Mouse (Mus musculus): ENCODE data around the gene Fcgr3. TPM values are rescaled to one million over a fixed set of nuclear protein-coding genes. Genes with fewer than 3 reads are reported as not detected.

Fcgr3 gene
- polyA plus RNA-seq, 1 experiment from 2014 or later = 29.8 TPM

- Histone ChIP-seq H3K4me3 (ENCODE audit: low read depth, low read length) (peak overlapping the region; percentile 81), H3K4me1 (replicated peaks; ENCODE audit: control insufficient read depth, insufficient read depth, low read length) (peaks cover 10% of the 10 kb centered on the region; the same call in 1 of the 2 replicates), H3K9ac (ENCODE audit: low read depth, low read length) (peak overlapping the region; percentile 60), H3K27me3 (replicated peaks; ENCODE audit: control insufficient read depth, insufficient read depth, low read length) (no peaks in the 10 kb centered on the region), H3K4me2 (peak overlapping the region; percentile 86), H3K27ac (ENCODE audit: low read depth, low read length) (no peak overlapping the region; the same call in 1 of the 2 replicates), H3K36me3 (ENCODE audit: control insufficient read depth, insufficient read depth, low read length) (no peaks in the 10 kb centered on the region), H3K9me3 (ENCODE audit: control insufficient read depth, low read length) (no peaks in the 10 kb centered on the region)
- DNase-seq (ENCODE audit: low spot score) = peak; percentile 83
- peak; percentile 51 for ATAC-seq (replicated peaks; ENCODE audit: low FRiP score)
- WGBS = 9% methylated on average over 10 of the region's 10 CpGs
Observed at GRCm38 (mm10) chr1:171103179-171103840, 38.6 kb upstream of the Fcgr3 start.

GRCm38 (mm10) chr1:171102547-171103177, 37.9 kb upstream of the Fcgr3 start:
- DNase-seq (ENCODE audit: low spot score) = peak; percentile 91
- peak; percentile 86 for ATAC-seq (replicated peaks; ENCODE audit: low FRiP score)
- no peaks in the 10 kb centered on the region for H3K9me3 ChIP-seq (ENCODE audit: control insufficient read depth, low read length)
- peak overlapping the region; percentile 81 for H3K4me3 ChIP-seq (ENCODE audit: low read depth, low read length)
- H3K27me3 ChIP-seq (replicated peaks; ENCODE audit: control insufficient read depth, insufficient read depth, low read length) = no peaks in the 10 kb centered on the region
- WGBS = under 1% methylated on average over 35 of the region's 35 CpGs
- H3K9ac ChIP-seq (ENCODE audit: low read depth, low read length) = peak overlapping the region; percentile 74
- H3K4me1 ChIP-seq (replicated peaks; ENCODE audit: control insufficient read depth, insufficient read depth, low read length) = peaks cover 15% of the 10 kb centered on the region
- peak overlapping the region; percentile 70 for H3K27ac ChIP-seq (ENCODE audit: low read depth, low read length)
- H3K36me3 ChIP-seq (ENCODE audit: control insufficient read depth, insufficient read depth, low read length) = no peaks in the 10 kb centered on the region
- H3K4me2 ChIP-seq = peak overlapping the region; percentile 86

DNA sequence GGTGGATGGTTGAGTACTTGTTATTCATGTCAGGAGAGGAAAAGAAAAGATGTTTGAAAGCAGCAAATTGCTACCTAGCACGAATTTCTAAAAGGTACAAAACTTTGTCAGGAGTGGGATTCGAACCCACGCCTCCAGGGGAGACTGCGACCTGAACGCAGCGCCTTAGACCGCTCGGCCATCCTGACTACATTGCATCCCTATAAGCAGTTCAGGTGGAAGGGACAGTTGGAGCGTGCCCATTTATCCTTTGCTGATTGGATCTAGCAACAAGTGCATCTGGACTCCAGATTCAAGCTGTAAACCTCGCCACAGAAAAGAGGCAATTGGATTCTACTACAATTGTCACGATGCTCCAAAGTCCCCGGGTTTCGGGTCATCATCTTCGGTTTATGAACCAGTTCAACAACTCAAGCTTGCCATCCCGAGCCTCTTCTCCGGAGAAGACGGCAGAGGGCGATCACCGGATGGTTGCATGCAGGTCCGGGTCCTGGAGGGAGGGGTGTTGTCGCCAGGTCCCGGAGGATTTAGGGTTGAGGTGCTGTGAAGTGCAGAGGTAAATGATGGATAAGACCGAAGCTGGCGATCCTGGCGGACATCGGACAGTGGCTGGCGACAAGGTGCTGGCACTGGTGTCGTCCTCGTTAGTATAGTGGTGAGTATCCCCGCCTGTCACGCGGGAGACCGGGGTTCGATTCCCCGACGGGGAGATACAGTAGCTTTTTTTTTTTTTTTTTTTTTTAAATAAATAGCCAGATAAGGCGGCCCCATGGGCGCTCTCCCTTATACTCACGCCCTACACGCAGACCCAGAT, 37.2 kb upstream of the Fcgr3 start:
- H3K27me3 ChIP-seq (replicated peaks; ENCODE audit: control insufficient read depth, insufficient read depth, low read length) = no peaks in the 10 kb centered on the region
- no peaks in the 10 kb centered on the region for H3K9me3 ChIP-seq (ENCODE audit: control insufficient read depth, low read length)
- WGBS = under 1% methylated on average over 39 of the region's 40 CpGs
- peaks cover 22% of the 10 kb centered on the region for H3K4me1 ChIP-seq (replicated peaks; ENCODE audit: control insufficient read depth, insufficient read depth, low read length)
- peak overlapping the region; percentile 74 for H3K9ac ChIP-seq (ENCODE audit: low read depth, low read length)
- peak overlapping the region; percentile 70; the same call in 1 of the 2 replicates for H3K27ac ChIP-seq (ENCODE audit: low read depth, low read length)
- peak overlapping the region; percentile 86 for H3K4me2 ChIP-seq
- peak overlapping the region; percentile 81 for H3K4me3 ChIP-seq (ENCODE audit: low read depth, low read length)
- no peaks in the 10 kb centered on the region for H3K36me3 ChIP-seq (ENCODE audit: control insufficient read depth, insufficient read depth, low read length)
- peak; percentile 78 for ATAC-seq (replicated peaks; ENCODE audit: low FRiP score)
- DNase-seq (ENCODE audit: low spot score) = peak; percentile 92

- no peak for ATAC-seq (replicated peaks; ENCODE audit: low FRiP score)
- DNase-seq (ENCODE audit: low spot score) = no peak
- no peak overlapping the region for H3K4me3 ChIP-seq (ENCODE audit: low read depth, low read length)
- peaks cover 27% of the 10 kb centered on the region for H3K4me1 ChIP-seq (replicated peaks; ENCODE audit: control insufficient read depth, insufficient read depth, low read length)
- peak overlapping the region; percentile 86 for H3K4me2 ChIP-seq
- H3K36me3 ChIP-seq (ENCODE audit: control insufficient read depth, insufficient read depth, low read length) = no peaks in the 10 kb centered on the region
- H3K9me3 ChIP-seq (ENCODE audit: control insufficient read depth, low read length) = no peaks in the 10 kb centered on the region
- no peak overlapping the region for H3K9ac ChIP-seq (ENCODE audit: low read depth, low read length)
- no peaks in the 10 kb centered on the region for H3K27me3 ChIP-seq (replicated peaks; ENCODE audit: control insufficient read depth, insufficient read depth, low read length)
- H3K27ac ChIP-seq (ENCODE audit: low read depth, low read length) = no peak overlapping the region
- 35% methylated on average over 2 of the region's 2 CpGs for WGBS
Observed at GRCm38 (mm10) chr1:171101033-171101432, 36.3 kb upstream of the Fcgr3 start.

GRCm38 (mm10) chr1:171097612-171098011, 32.9 kb upstream of the Fcgr3 start:
- no peaks in the 10 kb centered on the region for H3K9me3 ChIP-seq (ENCODE audit: control insufficient read depth, low read length)
- H3K4me1 ChIP-seq (replicated peaks; ENCODE audit: control insufficient read depth, insufficient read depth, low read length) = peaks cover 26% of the 10 kb centered on the region
- H3K9ac ChIP-seq (ENCODE audit: low read depth, low read length) = no peak overlapping the region
- 24% methylated on average over 2 of the region's 2 CpGs for WGBS
- ATAC-seq (replicated peaks; ENCODE audit: low FRiP score) (peak; percentile 48), DNase-seq (ENCODE audit: low spot score) (no peak)
- peak overlapping the region; percentile 32; the same call in 1 of the 2 replicates for H3K27ac ChIP-seq (ENCODE audit: low read depth, low read length)
- H3K36me3 ChIP-seq (ENCODE audit: control insufficient read depth, insufficient read depth, low read length) = no peaks in the 10 kb centered on the region
- H3K4me3 ChIP-seq (ENCODE audit: low read depth, low read length) = no peak overlapping the region
- H3K4me2 ChIP-seq = peak overlapping the region; percentile 23
- H3K27me3 ChIP-seq (replicated peaks; ENCODE audit: control insufficient read depth, insufficient read depth, low read length) = no peaks in the 10 kb centered on the region

DNA sequence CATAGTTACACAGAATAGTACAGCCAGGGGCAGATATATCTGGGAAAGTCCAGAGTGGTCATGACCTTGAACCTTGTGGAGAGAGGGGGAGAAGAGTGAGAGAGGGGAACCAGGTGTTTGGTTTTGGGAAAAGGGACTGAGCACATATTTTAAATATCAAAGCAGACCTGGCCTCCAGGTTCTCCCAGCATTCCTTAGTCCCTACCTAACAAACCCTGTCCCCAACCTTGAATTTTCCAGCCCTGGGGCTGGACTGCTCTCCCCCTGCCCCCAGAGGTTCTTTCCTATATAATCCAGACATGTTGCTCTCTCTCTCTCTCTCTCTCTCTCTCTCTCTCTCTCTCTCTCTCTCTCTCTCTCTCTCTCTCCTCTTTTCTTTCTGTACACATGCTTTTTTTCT, 32.4 kb upstream of the Fcgr3 start:
- ATAC-seq (replicated peaks; ENCODE audit: low FRiP score) = no peak

GRCm38 (mm10) chr1:171096110-171096964, 31.6 kb upstream of the Fcgr3 start:
- no peaks in the 10 kb centered on the region for H3K9me3 ChIP-seq (ENCODE audit: control insufficient read depth, low read length)
- peak overlapping the region; percentile 31 for H3K4me2 ChIP-seq
- no peaks in the 10 kb centered on the region for H3K27me3 ChIP-seq (replicated peaks; ENCODE audit: control insufficient read depth, insufficient read depth, low read length)
- H3K36me3 ChIP-seq (ENCODE audit: control insufficient read depth, insufficient read depth, low read length) = no peaks in the 10 kb centered on the region
- ATAC-seq (replicated peaks; ENCODE audit: low FRiP score) = 0 out of 2 replicates have a peak, but pooled peaks have one; percentile 37
- no peak overlapping the region for H3K9ac ChIP-seq (ENCODE audit: low read depth, low read length)
- H3K4me1 ChIP-seq (replicated peaks; ENCODE audit: control insufficient read depth, insufficient read depth, low read length) = peaks cover 24% of the 10 kb centered on the region
- H3K27ac ChIP-seq (ENCODE audit: low read depth, low read length) = no peak overlapping the region
- peak; percentile 39 for DNase-seq (ENCODE audit: low spot score)
- no peak overlapping the region for H3K4me3 ChIP-seq (ENCODE audit: low read depth, low read length)
- WGBS = 34% methylated on average over 10 of the region's 10 CpGs

More for the DNA sequence above, 32.4 kb upstream of the Fcgr3 start:
- Histone ChIP-seq H3K4me3 (ENCODE audit: low read depth, low read length) (no peak overlapping the region), H3K27me3 (replicated peaks; ENCODE audit: control insufficient read depth, insufficient read depth, low read length) (no peaks in the 10 kb centered on the region), H3K4me2 (peak overlapping the region; percentile 31), H3K9ac (ENCODE audit: low read depth, low read length) (no peak overlapping the region), H3K4me1 (replicated peaks; ENCODE audit: control insufficient read depth, insufficient read depth, low read length) (peaks cover 26% of the 10 kb centered on the region), H3K9me3 (ENCODE audit: control insufficient read depth, low read length) (no peaks in the 10 kb centered on the region), H3K36me3 (ENCODE audit: control insufficient read depth, insufficient read depth, low read length) (no peaks in the 10 kb centered on the region), H3K27ac (ENCODE audit: low read depth, low read length) (peak overlapping the region; percentile 32; the same call in 1 of the 2 replicates)
- DNase-seq (ENCODE audit: low spot score) = no peak

DNA sequence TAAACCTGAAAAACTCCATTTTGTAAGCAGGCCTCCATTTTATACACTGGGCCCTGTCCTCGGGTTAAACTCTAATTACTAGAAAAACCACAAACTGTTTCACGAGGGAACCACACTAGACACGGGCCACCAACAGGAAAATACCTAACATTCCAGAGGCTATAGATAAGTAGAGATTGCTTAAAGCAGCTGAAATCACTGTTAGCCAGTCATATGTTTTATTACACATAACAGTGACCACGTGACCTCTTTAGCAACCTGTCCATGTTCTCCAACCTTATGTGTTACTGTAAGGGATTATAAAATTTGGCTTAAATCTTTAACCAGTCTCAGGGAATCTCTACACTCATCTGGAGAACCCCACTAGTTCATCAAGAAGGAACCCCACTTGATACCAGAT, 29.7 kb upstream of the Fcgr3 start:
- ATAC-seq (replicated peaks; ENCODE audit: low FRiP score) = no peak
- DNase-seq (ENCODE audit: low spot score) = no peak
- H3K9me3 ChIP-seq (ENCODE audit: control insufficient read depth, low read length) = no peaks in the 10 kb centered on the region
- H3K4me2 ChIP-seq = no peak overlapping the region
- H3K27me3 ChIP-seq (replicated peaks; ENCODE audit: control insufficient read depth, insufficient read depth, low read length) = no peaks in the 10 kb centered on the region
- peaks cover 22% of the 10 kb centered on the region for H3K4me1 ChIP-seq (replicated peaks; ENCODE audit: control insufficient read depth, insufficient read depth, low read length)
- H3K36me3 ChIP-seq (ENCODE audit: control insufficient read depth, insufficient read depth, low read length) = no peaks in the 10 kb centered on the region
- H3K4me3 ChIP-seq (ENCODE audit: low read depth, low read length) = no peak overlapping the region
- no peak overlapping the region for H3K9ac ChIP-seq (ENCODE audit: low read depth, low read length)
- H3K27ac ChIP-seq (ENCODE audit: low read depth, low read length) = no peak overlapping the region
- 46% methylated on average over 4 of the region's 4 CpGs for WGBS

All from liver, embryonic 11.5 days (tissue).